Comparison of ENCODE assay signal across 9 mouse cellular contexts in genomic region chr13:109262501-109262900, GRCm38 (mm10).
DNase-seq lines count a peak whose midpoint lies in the region; ATAC-seq and TF ChIP-seq lines count a peak whose summit lies in the region.
"Had no signal": no experiment of that assay in that cellular context is flagged by ENCODE, and none has a peak within 500 bp of the region (broad histone marks: within the 10 kb centered on the region; RNA-seq: fewer than 3 reads in every experiment).

No protein-coding gene starts in this region.

- H3K36me3 ChIP-seq in lung, embryonic 15.5 days, result no peaks in the 10 kb centered on the region
- H3K36me3 ChIP-seq in limb, embryonic 12.5 days, result no peaks in the 10 kb centered on the region
- no peaks in the 10 kb centered on the region for H3K36me3 ChIP-seq in stomach, embryonic 16.5 days (ENCODE audit: control insufficient read depth, insufficient read depth, low read length)

- H3K4me1 ChIP-seq in lung, embryonic 15.5 days, result 0 out of 2 replicates have a peak, but pooled peaks cover 6% of the 10 kb centered on the region
- H3K4me1 ChIP-seq in limb, embryonic 12.5 days (replicated peaks), result peaks cover 42% of the 10 kb centered on the region
- peaks cover 8% of the 10 kb centered on the region for H3K4me1 ChIP-seq in stomach, embryonic 16.5 days (ENCODE audit: control insufficient read depth, insufficient read depth, low read length)

- H3K4me3 ChIP-seq in gastrocnemius, adult 2 months, result peak overlapping the region; percentile 19
- 0 out of 2 replicates have a peak overlapping the region, but pooled peaks have one; percentile 58 for H3K4me3 ChIP-seq in lung, embryonic 15.5 days
- 0 out of 2 replicates have a peak overlapping the region, but pooled peaks have one; percentile 1 for H3K4me3 ChIP-seq in limb, embryonic 12.5 days (replicated peaks)
- peak overlapping the region; percentile 58 for H3K4me3 ChIP-seq in stomach, embryonic 16.5 days (replicated peaks; ENCODE audit: low read length)

- DNase-seq in gastrocnemius, adult 2 months, result no peak
- no peak for DNase-seq in gastrocnemius, adult 8-10 months (ENCODE audit: low spot score in 2 of 2)
- no peak for DNase-seq in lung, postnatal 25 days (ENCODE audit: low spot score)
- DNase-seq in spleen, postnatal 36 days (ENCODE audit: low spot score in 2 of 2), result no peak
- no peak for DNase-seq in adrenal gland, postnatal 10 days
- DNase-seq: gastrocnemius, postnatal 14 days had no signal

- no peak for TF ChIP-seq CTCF in gastrocnemius, adult 2 months (IDR thresholded peaks at IDR 0.05)

- ATAC-seq in lung, embryonic 15.5 days (ENCODE audit: borderline replicate concordance, extremely low read depth, low FRiP score, low TSS enrichment), result no peak
- ATAC-seq in limb, embryonic 12.5 days (ENCODE audit: insufficient number of reproducible peaks, insufficient read depth, low FRiP score, low TSS enrichment, low read depth), result no peak
- no peak for ATAC-seq in stomach, embryonic 16.5 days (ENCODE audit: insufficient read depth, low FRiP score)

- no peaks in the 10 kb centered on the region for H3K27me3 ChIP-seq in lung, embryonic 15.5 days
- H3K27me3 ChIP-seq in limb, embryonic 12.5 days, result no peaks in the 10 kb centered on the region
- H3K27me3 ChIP-seq in stomach, embryonic 16.5 days (ENCODE audit: control insufficient read depth, insufficient read depth, low read length), result no peaks in the 10 kb centered on the region

- H3K9ac ChIP-seq in lung, embryonic 15.5 days, result no peak overlapping the region
- no peak overlapping the region for H3K9ac ChIP-seq in limb, embryonic 12.5 days (replicated peaks)
- H3K9ac ChIP-seq in stomach, embryonic 16.5 days (ENCODE audit: low read length), result no peak overlapping the region

- no peaks in the 10 kb centered on the region for H3K9me3 ChIP-seq in lung, embryonic 15.5 days
- H3K9me3 ChIP-seq in limb, embryonic 12.5 days, result no peaks in the 10 kb centered on the region
- H3K9me3 ChIP-seq in stomach, embryonic 16.5 days (replicated peaks; ENCODE audit: control insufficient read depth, low read length), result no peaks in the 10 kb centered on the region

- no peak overlapping the region for H3K27ac ChIP-seq in gastrocnemius, adult 2 months
- H3K27ac ChIP-seq in lung, embryonic 15.5 days, result no peak overlapping the region
- H3K27ac ChIP-seq in limb, embryonic 12.5 days, result no peak overlapping the region
- H3K27ac ChIP-seq in stomach, embryonic 16.5 days (ENCODE audit: low read length), result peak overlapping the region; percentile 22

- peak overlapping the region; percentile 89 for H3K4me2 ChIP-seq in lung, embryonic 15.5 days
- peak overlapping the region; percentile 77 for H3K4me2 ChIP-seq in limb, embryonic 12.5 days
- peak overlapping the region; percentile 88 for H3K4me2 ChIP-seq in stomach, embryonic 16.5 days (ENCODE audit: low read depth, low read length)

- intact Hi-C loops in gastrocnemius, adult 2 months (cut with DNase I), result no loop called here

- 58% methylated on average over 5 of the region's 5 CpGs for WGBS in lung, embryonic 15.5 days
- 49% methylated on average over 5 of the region's 5 CpGs for WGBS in limb, embryonic 12.5 days
- 49% methylated on average over 5 of the region's 5 CpGs for WGBS in stomach, embryonic 16.5 days

Comparison
In these comparisons a context has a peak if more than half of its experiments do, and no peak if none do; other contexts are left out.
1. H3K4me3 ChIP-seq: peak in every context shown above with its lines; median percentile 58 in lung, embryonic 15.5 days; 58 in stomach, embryonic 16.5 days; 19 in gastrocnemius, adult 2 months; 1 in limb, embryonic 12.5 days.